Mouse (Mus musculus) kidney, postnatal 0 days (tissue): ENCODE measurements at regions not wholly inside any gene's neighbourhood (a gene's known extent, or its start where the extent isn't known, plus 50 kb on each side); places are given as distances from the start of the nearest gene placed in this dataset. TPM values are rescaled to one million over a fixed set of nuclear protein-coding genes. Genes with fewer than 3 reads are reported as not detected.

Source experiments
- ATAC-seq: fragments of 200-750 bp; cut with Nextera tagmentation; replicated peaks from 2 replicates; pipeline ENCODE4 v1.8.0; 2017; ENCODE audit warnings: low read depth, moderate number of reproducible peaks, moderate TSS enrichment, moderate library complexity; ENCODE audit not compliant: low FRiP score
- DNase-seq: peaks from one replicate; pipeline ENCODE4 v3.0.0-alpha.2; 2016; ENCODE audit warnings: low spot score
- H3K27ac ChIP-seq: fragments of 300-500 bp; sonication (generic); 2 replicates; pipeline ENCODE4 v1.5.1; 2014; ENCODE audit warnings: mild to moderate bottlenecking
- H3K27me3 ChIP-seq: fragments of 300-500 bp; sonication (generic); 2 replicates; pipeline ENCODE4 v1.6.1; 2014; ENCODE audit warnings: low read length, mixed read lengths; ENCODE audit not compliant: insufficient read depth
- H3K36me3 ChIP-seq: fragments of 300-500 bp; sonication (generic); 2 replicates; pipeline ENCODE4 v1.6.1; 2014; ENCODE audit warnings: low read length, mixed read lengths; ENCODE audit not compliant: insufficient read depth
- H3K4me1 ChIP-seq: fragments of 300-500 bp; sonication (generic); replicated peaks from 2 replicates; pipeline ENCODE4 v1.6.1; 2014; ENCODE audit warnings: antibody characterized with exemption, low read length, mixed read lengths; ENCODE audit not compliant: insufficient read depth
- H3K4me2 ChIP-seq: fragments of 300-500 bp; sonication (generic); 2 replicates; pipeline ENCODE4 v1.6.1; 2014; ENCODE audit warnings: mild to moderate bottlenecking, low read length, moderate library complexity, mixed read lengths
- H3K4me3 ChIP-seq: fragments of 300-500 bp; sonication (generic); replicated peaks from 2 replicates; pipeline ENCODE4 v1.5.1; 2014; ENCODE audit warnings: low read depth, low read length
- H3K9ac ChIP-seq: fragments of 300-500 bp; sonication (generic); 2 replicates; pipeline ENCODE4 v1.6.1; 2014; ENCODE audit warnings: low read depth, low read length
- H3K9me3 ChIP-seq: fragments of 300-500 bp; sonication (generic); replicated peaks from 2 replicates; pipeline ENCODE4 v1.6.1; 2016; ENCODE audit warnings: low read length, inconsistent platforms, mixed read lengths
- CTCF ChIP-seq: IDR thresholded peaks from 2 replicates; pipeline ENCODE4 v1.5.1; 2016; ENCODE audit warnings: antibody characterized with exemption, low read depth, mild to moderate bottlenecking, moderate library complexity
- WGBS: fragments of 180-500 bp; shearing (Covaris S2); extraction: QIAGEN DNeasy Blood & Tissue Kit; methylation state at CpG from one replicate; pipeline ENCODE4 v1.1.7; 2014; 5-methylcytosine and 5-hydroxymethylcytosine counted together
- microRNA-seq: library from miRNA; unstranded; fragments of <30 nt; microRNA quantifications from one replicate; pipeline ENCODE4, GENCODE M21; 2016

DNA sequence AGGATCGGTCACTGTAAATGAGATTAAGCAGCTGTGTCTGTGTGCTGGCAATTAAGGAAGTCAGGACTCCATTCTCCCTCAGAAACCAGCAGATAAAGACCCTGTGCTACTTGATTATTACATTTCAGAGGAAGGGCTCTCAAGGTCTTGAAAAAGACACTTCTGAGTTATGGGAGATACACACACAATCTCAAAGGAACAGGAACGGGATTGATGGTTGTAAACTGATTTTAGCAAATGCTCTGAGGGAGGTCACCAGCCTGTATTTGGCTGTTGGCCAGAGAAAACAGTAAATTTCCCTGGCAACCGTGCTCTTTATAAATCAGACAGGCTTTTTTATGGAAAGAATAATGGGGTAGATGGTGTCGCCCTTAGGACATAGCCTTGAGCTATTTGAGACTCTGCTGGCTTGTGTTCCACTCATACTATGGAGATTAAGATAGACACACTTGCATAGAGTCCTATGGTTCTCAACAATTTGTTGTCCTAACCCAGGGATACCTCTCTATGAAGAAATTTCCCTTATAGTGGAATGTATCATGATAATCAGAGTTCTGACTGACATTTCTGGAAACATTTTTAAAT is 656.9 kb downstream of the Phf3 start:
- Histone ChIP-seq H3K4me1 (no peaks in the 10 kb centered on the region), H3K4me2 (no peak overlapping the region), H3K36me3 (no peaks in the 10 kb centered on the region), H3K4me3 (no peak overlapping the region), H3K27me3 (no peaks in the 10 kb centered on the region), H3K27ac (no peak overlapping the region), H3K9me3 (no peaks in the 10 kb centered on the region), H3K9ac (no peak overlapping the region)
- WGBS: 16% methylated on average over 4 of the region's 4 CpGs
- ATAC-seq: no peak
- peak; percentile 57 for DNase-seq
- no peak for TF ChIP-seq CTCF

DNA sequence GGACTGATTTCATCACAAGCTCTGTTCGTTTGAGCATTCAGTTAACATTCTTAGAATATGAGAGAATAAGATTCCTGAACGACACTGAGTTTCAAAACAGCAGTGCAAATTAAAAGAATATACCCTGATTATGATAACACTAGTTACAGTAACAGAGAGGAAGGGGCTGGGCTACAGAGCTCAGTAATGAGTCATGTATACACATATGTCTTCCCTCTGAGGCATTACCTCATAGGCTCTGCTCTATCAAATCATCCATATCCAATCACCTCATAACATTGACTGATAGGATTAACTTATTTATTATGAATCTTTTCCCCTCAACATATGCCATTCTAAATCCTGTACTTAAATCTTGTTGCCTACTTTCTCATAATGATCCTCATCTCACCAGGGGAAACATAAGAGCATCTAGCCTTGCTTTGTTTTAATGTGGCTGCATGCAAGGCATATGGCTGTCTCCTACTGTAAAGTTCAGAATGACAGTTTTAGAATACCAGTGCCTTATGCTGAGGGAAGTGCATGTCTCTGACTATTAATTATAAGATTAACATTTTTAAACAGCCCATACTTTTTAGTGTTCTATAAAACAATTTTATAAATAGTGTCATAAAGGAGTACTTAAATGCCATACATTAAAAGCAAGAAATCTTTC is 669.0 kb downstream of the Phf3 start:
- Histone ChIP-seq H3K27me3 (no peaks in the 10 kb centered on the region), H3K4me1 (no peaks in the 10 kb centered on the region), H3K9me3 (no peaks in the 10 kb centered on the region), H3K4me3 (no peak overlapping the region), H3K36me3 (no peaks in the 10 kb centered on the region), H3K4me2 (no peak overlapping the region), H3K27ac (no peak overlapping the region), H3K9ac (no peak overlapping the region)
- WGBS: 46% methylated on average over 2 of the region's 2 CpGs
- ATAC-seq (no peak), DNase-seq (peak; percentile 32)
- no peak for TF ChIP-seq CTCF

DNA sequence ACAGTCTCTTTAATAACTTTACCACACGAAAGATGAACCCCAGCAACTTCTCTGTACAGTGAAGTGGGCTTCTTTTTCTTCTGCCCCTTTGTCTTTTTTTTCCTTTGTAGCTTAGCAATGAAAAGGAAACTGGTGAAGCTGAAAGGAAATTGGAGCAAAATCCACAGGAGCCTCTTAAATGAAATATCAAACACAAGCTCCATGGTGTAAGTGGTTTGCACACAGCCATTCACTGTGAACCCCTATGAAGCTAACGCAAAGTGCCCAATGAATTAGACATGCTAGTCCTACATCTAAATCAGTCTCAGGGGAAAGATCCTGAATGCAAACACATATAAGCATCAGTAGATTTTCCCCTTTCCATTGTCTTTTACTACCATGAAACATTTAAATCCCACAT is 697.5 kb downstream of the Phf3 start:
- TF ChIP-seq CTCF: no peak
- Histone ChIP-seq H3K4me1 (no peaks in the 10 kb centered on the region), H3K36me3 (no peaks in the 10 kb centered on the region), H3K4me2 (no peak overlapping the region), H3K9me3 (no peaks in the 10 kb centered on the region), H3K27ac (no peak overlapping the region), H3K27me3 (no peaks in the 10 kb centered on the region), H3K9ac (no peak overlapping the region), H3K4me3 (no peak overlapping the region)
- ATAC-seq: no peak
- WGBS: 84% methylated on average over 2 of the region's 2 CpGs
- no peak for DNase-seq

DNA sequence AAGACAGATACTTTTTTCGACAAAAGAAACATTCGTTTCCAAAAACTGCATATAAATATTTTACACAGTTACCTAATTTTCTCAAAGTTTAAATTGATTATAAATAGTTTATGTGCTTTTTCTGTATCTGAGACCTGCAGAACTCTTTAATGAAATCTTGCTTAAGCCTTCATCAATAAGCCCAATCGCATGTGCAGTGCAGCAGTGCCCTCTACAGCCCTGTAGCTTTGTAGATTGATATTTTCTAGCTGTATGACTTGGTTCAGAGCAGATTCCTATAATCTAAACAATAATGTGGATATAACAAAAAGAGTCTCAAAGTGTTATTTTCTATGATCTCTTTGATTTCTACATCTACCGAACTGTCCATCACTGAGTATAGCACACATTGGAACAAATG is 728.7 kb downstream of the Phf3 start:
- Histone ChIP-seq H3K9ac (no peak overlapping the region), H3K4me1 (no peaks in the 10 kb centered on the region), H3K27me3 (no peaks in the 10 kb centered on the region), H3K4me2 (no peak overlapping the region), H3K4me3 (no peak overlapping the region), H3K9me3 (no peaks in the 10 kb centered on the region), H3K36me3 (no peaks in the 10 kb centered on the region), H3K27ac (no peak overlapping the region)
- 74% methylated on average over 4 of the region's 4 CpGs for WGBS
- ATAC-seq: no peak
- peak; percentile 73 for TF ChIP-seq CTCF
- DNase-seq: peak; percentile 61

DNA sequence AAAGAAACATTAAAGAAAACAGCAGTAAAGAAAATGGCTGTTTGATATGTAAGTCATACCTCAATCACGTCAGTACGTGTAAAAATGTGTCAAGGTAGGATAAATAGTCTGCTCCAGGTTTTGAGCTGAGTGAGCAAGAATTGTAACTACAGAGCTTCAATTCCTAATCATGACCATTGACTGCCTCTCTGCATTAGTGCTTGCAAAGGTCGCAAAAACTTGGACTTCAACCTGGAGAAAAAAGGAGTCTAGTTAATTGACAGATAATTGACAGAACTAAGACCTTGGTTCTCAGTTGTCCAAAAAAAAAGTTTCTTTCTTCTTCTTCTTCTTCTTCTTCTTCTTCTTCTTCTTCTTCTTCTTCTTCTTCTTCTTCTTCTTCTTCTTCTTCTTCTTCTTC is 759.5 kb downstream of the Phf3 start:
- Histone ChIP-seq H3K9ac (no peak overlapping the region), H3K9me3 (no peaks in the 10 kb centered on the region), H3K4me2 (no peak overlapping the region), H3K27me3 (no peaks in the 10 kb centered on the region), H3K4me3 (no peak overlapping the region), H3K4me1 (no peaks in the 10 kb centered on the region), H3K36me3 (no peaks in the 10 kb centered on the region), H3K27ac (no peak overlapping the region)
- WGBS: 76% methylated on average over 3 of the region's 3 CpGs
- no peak for DNase-seq
- ATAC-seq: no peak
- TF ChIP-seq CTCF: no peak

Small RNAs in the stretch of these regions (microRNA-seq; reads per million reads assigned to microRNA genes)
- gene Gm27430: not detected
